Mouse (Mus musculus): Measurements from ENCODE around the gene Fahd1. TPM values are rescaled to one million over a fixed set of nuclear protein-coding genes. Genes with fewer than 3 reads are reported as not detected.

Fahd1 gene
- polyA plus RNA-seq, 2 experiments, result 14.8 to 16.5 TPM

- H3K4me1 ChIP-seq (ENCODE audit: control insufficient read depth, insufficient read depth, low read length), result no peaks in the 10 kb centered on the region
- ATAC-seq (ENCODE audit: low FRiP score, low read depth), result no peak
Observed at GRCm38 (mm10) chr17:24812215-24812614, 37.9 kb downstream of the Fahd1 start.

GRCm38 (mm10) chr17:24811211-24811610 lies 39.0 kb downstream of the Fahd1 start:
- TF ChIP-seq POLR2A (IDR thresholded peaks at IDR 0.05; ENCODE audit: borderline replicate concordance, extremely low read depth, insufficient read depth, insufficient read length), result no peak
- no peak for DNase-seq (ENCODE audit: low spot score)
- H3K4me3 ChIP-seq (replicated peaks; ENCODE audit: low read length), result no peak overlapping the region
- H3K27ac ChIP-seq (replicated peaks; ENCODE audit: low read depth, low read length), result no peak overlapping the region
- no peaks in the 10 kb centered on the region for H3K4me1 ChIP-seq (ENCODE audit: control insufficient read depth, insufficient read depth, low read length)
- H3K36me3 ChIP-seq (ENCODE audit: control insufficient read depth, insufficient read depth, low read length), result no peaks in the 10 kb centered on the region
- 76% methylated on average over 3 of the region's 3 CpGs for WGBS
- no peak for ATAC-seq (ENCODE audit: low FRiP score, low read depth)
- no peak overlapping the region for H3K9ac ChIP-seq (ENCODE audit: low read depth, low read length, severe bottlenecking)
- no peak overlapping the region for H3K4me2 ChIP-seq (replicated peaks; ENCODE audit: low read depth, low read length, severe bottlenecking)
- H3K9me3 ChIP-seq (ENCODE audit: control insufficient read depth, low read length), result no peaks in the 10 kb centered on the region
- no peaks in the 10 kb centered on the region for H3K27me3 ChIP-seq (ENCODE audit: control insufficient read depth, insufficient read depth, low read length)

More at GRCm38 (mm10) chr17:24812215-24812614, 37.9 kb downstream of the Fahd1 start:
- Histone ChIP-seq H3K4me3 (replicated peaks; ENCODE audit: low read length) (no peak overlapping the region), H3K27me3 (ENCODE audit: control insufficient read depth, insufficient read depth, low read length) (no peaks in the 10 kb centered on the region), H3K9ac (ENCODE audit: low read depth, low read length, severe bottlenecking) (no peak overlapping the region), H3K4me2 (replicated peaks; ENCODE audit: low read depth, low read length, severe bottlenecking) (no peak overlapping the region), H3K9me3 (ENCODE audit: control insufficient read depth, low read length) (no peaks in the 10 kb centered on the region), H3K27ac (replicated peaks; ENCODE audit: low read depth, low read length) (no peak overlapping the region), H3K36me3 (ENCODE audit: control insufficient read depth, insufficient read depth, low read length) (no peaks in the 10 kb centered on the region)
- no peak for DNase-seq (ENCODE audit: low spot score)
- TF ChIP-seq POLR2A (IDR thresholded peaks at IDR 0.05; ENCODE audit: borderline replicate concordance, extremely low read depth, insufficient read depth, insufficient read length), result no peak
- WGBS, result 29% methylated on average over 2 of the region's 2 CpGs

GRCm38 (mm10) chr17:24803952-24804951 lies 45.9 kb downstream of the Fahd1 start, which contains the start of gene Meiob:
TSS of gene Meiob (plus strand) at chr17:24804289.
- no peak for TF ChIP-seq POLR2A (IDR thresholded peaks at IDR 0.05; ENCODE audit: borderline replicate concordance, extremely low read depth, insufficient read depth, insufficient read length)
- H3K4me2 ChIP-seq (replicated peaks; ENCODE audit: low read depth, low read length, severe bottlenecking), result peak within 1 kb of the TSS; percentile 85
- peak within 1 kb of the TSS; percentile 67 for H3K9ac ChIP-seq (ENCODE audit: low read depth, low read length, severe bottlenecking)
- no peaks in the 10 kb centered on the region for H3K36me3 ChIP-seq (ENCODE audit: control insufficient read depth, insufficient read depth, low read length)
- H3K27ac ChIP-seq (replicated peaks; ENCODE audit: low read depth, low read length), result no peak within 1 kb of the TSS
- peak within 1 kb of the TSS; percentile 67 for H3K4me3 ChIP-seq (replicated peaks; ENCODE audit: low read length)
- H3K9me3 ChIP-seq (ENCODE audit: control insufficient read depth, low read length), result no peaks in the 10 kb centered on the region
- ATAC-seq (ENCODE audit: low FRiP score, low read depth), result peak; percentile 93
- no peaks in the 10 kb centered on the region for H3K4me1 ChIP-seq (ENCODE audit: control insufficient read depth, insufficient read depth, low read length)
- WGBS, result 1% methylated on average over 39 of the region's 71 CpGs
- peak; percentile 74 for DNase-seq (ENCODE audit: low spot score)
- peaks cover 12% of the 10 kb centered on the region for H3K27me3 ChIP-seq (ENCODE audit: control insufficient read depth, insufficient read depth, low read length)

- DNase-seq (ENCODE audit: low spot score), result no peak
Observed at GRCm38 (mm10) chr17:24800524-24800923, 49.6 kb downstream of the Fahd1 start.

GRCm38 (mm10) chr17:24799476-24799875 lies 50.7 kb downstream of the Fahd1 start:
- no peak for ATAC-seq (ENCODE audit: low FRiP score, low read depth)
- no peak overlapping the region for H3K9ac ChIP-seq (ENCODE audit: low read depth, low read length, severe bottlenecking)
- no peak overlapping the region for H3K4me3 ChIP-seq (replicated peaks; ENCODE audit: low read length)
- no peak for TF ChIP-seq POLR2A (IDR thresholded peaks at IDR 0.05; ENCODE audit: borderline replicate concordance, extremely low read depth, insufficient read depth, insufficient read length)
- no peaks in the 10 kb centered on the region for H3K4me1 ChIP-seq (ENCODE audit: control insufficient read depth, insufficient read depth, low read length)
- no peak for DNase-seq (ENCODE audit: low spot score)
- no peaks in the 10 kb centered on the region for H3K36me3 ChIP-seq (ENCODE audit: control insufficient read depth, insufficient read depth, low read length)
- no peaks in the 10 kb centered on the region for H3K9me3 ChIP-seq (ENCODE audit: control insufficient read depth, low read length)
- peaks cover 4% of the 10 kb centered on the region for H3K27me3 ChIP-seq (ENCODE audit: control insufficient read depth, insufficient read depth, low read length)
- no peak overlapping the region for H3K27ac ChIP-seq (replicated peaks; ENCODE audit: low read depth, low read length)
- H3K4me2 ChIP-seq (replicated peaks; ENCODE audit: low read depth, low read length, severe bottlenecking), result no peak overlapping the region
- 89% methylated on average over 4 of the region's 4 CpGs for WGBS

More at GRCm38 (mm10) chr17:24800524-24800923, 49.6 kb downstream of the Fahd1 start:
- WGBS, result 42% methylated on average over 3 of the region's 3 CpGs
- H3K9ac ChIP-seq (ENCODE audit: low read depth, low read length, severe bottlenecking), result no peak overlapping the region
- no peaks in the 10 kb centered on the region for H3K4me1 ChIP-seq (ENCODE audit: control insufficient read depth, insufficient read depth, low read length)
- ATAC-seq (ENCODE audit: low FRiP score, low read depth), result no peak
- TF ChIP-seq POLR2A (IDR thresholded peaks at IDR 0.05; ENCODE audit: borderline replicate concordance, extremely low read depth, insufficient read depth, insufficient read length), result no peak
- no peak overlapping the region for H3K27ac ChIP-seq (replicated peaks; ENCODE audit: low read depth, low read length)
- H3K9me3 ChIP-seq (ENCODE audit: control insufficient read depth, low read length), result no peaks in the 10 kb centered on the region
- H3K36me3 ChIP-seq (ENCODE audit: control insufficient read depth, insufficient read depth, low read length), result no peaks in the 10 kb centered on the region
- peaks cover 12% of the 10 kb centered on the region for H3K27me3 ChIP-seq (ENCODE audit: control insufficient read depth, insufficient read depth, low read length)
- H3K4me2 ChIP-seq (replicated peaks; ENCODE audit: low read depth, low read length, severe bottlenecking), result no peak overlapping the region
- no peak overlapping the region for H3K4me3 ChIP-seq (replicated peaks; ENCODE audit: low read length)

Other genes with a start within 250 kb of the Fahd1 start
- 162 and 199 TPM in 2 replicates for gene Tsc2, start 217.7 kb downstream of the Fahd1 start, polyA plus RNA-seq (2012; rRNA removed)
- gene Tsc2, start 217.7 kb downstream of the Fahd1 start, polyA plus RNA-seq (2014; fragmentation: Nextera tagmentation; extraction: Ambion mirVana), result 62.9 and 70.6 TPM in 2 replicates
- gene Nthl1, start 217.7 kb downstream of the Fahd1 start, polyA plus RNA-seq (2012; rRNA removed), result 28.5 and 30.0 TPM in 2 replicates
- 17.8 and 21.5 TPM in 2 replicates for gene Nthl1, start 217.7 kb downstream of the Fahd1 start, polyA plus RNA-seq (2014; fragmentation: Nextera tagmentation; extraction: Ambion mirVana)
- 56.2 and 65.0 TPM in 2 replicates for gene Slc9a3r2, start 200.0 kb downstream of the Fahd1 start, polyA plus RNA-seq (2012; rRNA removed)
- 60.1 and 71.5 TPM in 2 replicates for gene Slc9a3r2, start 200.0 kb downstream of the Fahd1 start, polyA plus RNA-seq (2014; fragmentation: Nextera tagmentation; extraction: Ambion mirVana)
- gene Npw, start 191.9 kb downstream of the Fahd1 start, polyA plus RNA-seq (2012; rRNA removed), result 0.47 and 0.58 TPM in 2 replicates
- 0.33 and 0.41 TPM in 2 replicates for gene Npw, start 191.9 kb downstream of the Fahd1 start, polyA plus RNA-seq (2014; fragmentation: Nextera tagmentation; extraction: Ambion mirVana)
- 91.4 and 112 TPM in 2 replicates for gene Zfp598, start 180.7 kb downstream of the Fahd1 start, polyA plus RNA-seq (2012; rRNA removed)
- gene Zfp598, start 180.7 kb downstream of the Fahd1 start, polyA plus RNA-seq (2014; fragmentation: Nextera tagmentation; extraction: Ambion mirVana), result 29.9 and 31.8 TPM in 2 replicates
- gene Syngr3, start 160.4 kb downstream of the Fahd1 start, polyA plus RNA-seq (2012; rRNA removed), result 2.6 and 3.0 TPM in 2 replicates
- 3.1 and 4.9 TPM in 2 replicates for gene Syngr3, start 160.4 kb downstream of the Fahd1 start, polyA plus RNA-seq (2014; fragmentation: Nextera tagmentation; extraction: Ambion mirVana)
- 27.3 and 34.2 TPM in 2 replicates for gene Gfer, start 154.2 kb downstream of the Fahd1 start, polyA plus RNA-seq (2012; rRNA removed)
- gene Gfer, start 154.2 kb downstream of the Fahd1 start, polyA plus RNA-seq (2014; fragmentation: Nextera tagmentation; extraction: Ambion mirVana), result 38.6 and 39.5 TPM in 2 replicates
- gene Noxo1, start 154.1 kb downstream of the Fahd1 start, polyA plus RNA-seq (2012; rRNA removed), result 9.2 and 11.9 TPM in 2 replicates
- 3.8 and 4.5 TPM in 2 replicates for gene Noxo1, start 154.1 kb downstream of the Fahd1 start, polyA plus RNA-seq (2014; fragmentation: Nextera tagmentation; extraction: Ambion mirVana)
- 62.1 and 72.1 TPM in 2 replicates for gene Tbl3, start 142.7 kb downstream of the Fahd1 start, polyA plus RNA-seq (2012; rRNA removed)
- 62.8 and 73.9 TPM in 2 replicates for gene Tbl3, start 142.7 kb downstream of the Fahd1 start, polyA plus RNA-seq (2014; fragmentation: Nextera tagmentation; extraction: Ambion mirVana)
- 0.85 and 0.98 TPM in 2 replicates for gene Rnf151, start 132.3 kb downstream of the Fahd1 start, polyA plus RNA-seq (2012; rRNA removed)
- gene Rnf151, start 132.3 kb downstream of the Fahd1 start, polyA plus RNA-seq (2014; fragmentation: Nextera tagmentation; extraction: Ambion mirVana), result 0.19 and 0.40 TPM in 2 replicates
- 2,709 and 3,185 TPM in 2 replicates for gene Rps2, start 132.2 kb downstream of the Fahd1 start, polyA plus RNA-seq (2012; rRNA removed)
- gene Rps2, start 132.2 kb downstream of the Fahd1 start, polyA plus RNA-seq (2014; fragmentation: Nextera tagmentation; extraction: Ambion mirVana), result 1,651 and 1,722 TPM in 2 replicates
- 178 and 192 TPM in 2 replicates for gene Ndufb10, start 125.9 kb downstream of the Fahd1 start, polyA plus RNA-seq (2012; rRNA removed)
- 235 and 237 TPM in 2 replicates for gene Ndufb10, start 125.9 kb downstream of the Fahd1 start, polyA plus RNA-seq (2014; fragmentation: Nextera tagmentation; extraction: Ambion mirVana)
- gene Rpl3l, start 122.5 kb downstream of the Fahd1 start, polyA plus RNA-seq (2012; rRNA removed), result not detected in 2 replicates
- gene Rpl3l, start 122.5 kb downstream of the Fahd1 start, polyA plus RNA-seq (2014; fragmentation: Nextera tagmentation; extraction: Ambion mirVana), result 0.19 TPM in 1 of 2 replicates, not detected in the other
- gene Msrb1, start 113.7 kb downstream of the Fahd1 start, polyA plus RNA-seq (2012; rRNA removed), result 36.2 and 44.1 TPM in 2 replicates
- 29.8 and 29.9 TPM in 2 replicates for gene Msrb1, start 113.7 kb downstream of the Fahd1 start, polyA plus RNA-seq (2014; fragmentation: Nextera tagmentation; extraction: Ambion mirVana)
- 5.3 and 8.7 TPM in 2 replicates for gene Hs3st6, start 97.4 kb downstream of the Fahd1 start, polyA plus RNA-seq (2012; rRNA removed)
- gene Hs3st6, start 97.4 kb downstream of the Fahd1 start, polyA plus RNA-seq (2014; fragmentation: Nextera tagmentation; extraction: Ambion mirVana), result 4.9 and 5.6 TPM in 2 replicates
- gene Meiob, start 46.1 kb downstream of the Fahd1 start, polyA plus RNA-seq (2012; rRNA removed), result not detected in 2 replicates
- gene Meiob, start 46.1 kb downstream of the Fahd1 start, polyA plus RNA-seq (2014; fragmentation: Nextera tagmentation; extraction: Ambion mirVana), result not detected in 2 replicates
- 23.9 and 25.7 TPM in 2 replicates for gene Hagh, start 10.2 kb downstream of the Fahd1 start, polyA plus RNA-seq (2012; rRNA removed)
- gene Hagh, start 10.2 kb downstream of the Fahd1 start, polyA plus RNA-seq (2014; fragmentation: Nextera tagmentation; extraction: Ambion mirVana), result 29.4 and 35.4 TPM in 2 replicates
- 0.10 and 0.24 TPM in 2 replicates for gene Igfals, start 15.6 kb upstream of the Fahd1 start, polyA plus RNA-seq (2012; rRNA removed)
- 0.08 and 0.18 TPM in 2 replicates for gene Igfals, start 15.6 kb upstream of the Fahd1 start, polyA plus RNA-seq (2014; fragmentation: Nextera tagmentation; extraction: Ambion mirVana)
- 27.4 and 31.2 TPM in 2 replicates for gene Nubp2, start 36.0 kb upstream of the Fahd1 start, polyA plus RNA-seq (2012; rRNA removed)
- 54.0 and 55.5 TPM in 2 replicates for gene Nubp2, start 36.0 kb upstream of the Fahd1 start, polyA plus RNA-seq (2014; fragmentation: Nextera tagmentation; extraction: Ambion mirVana)
- 49.6 and 53.4 TPM in 2 replicates for gene Spsb3, start 36.3 kb upstream of the Fahd1 start, polyA plus RNA-seq (2012; rRNA removed)
- gene Spsb3, start 36.3 kb upstream of the Fahd1 start, polyA plus RNA-seq (2014; fragmentation: Nextera tagmentation; extraction: Ambion mirVana), result 39.4 and 40.8 TPM in 2 replicates
- 39.1 and 43.9 TPM in 2 replicates for gene Eme2, start 44.7 kb upstream of the Fahd1 start, polyA plus RNA-seq (2012; rRNA removed)
- 28.7 and 28.9 TPM in 2 replicates for gene Eme2, start 44.7 kb upstream of the Fahd1 start, polyA plus RNA-seq (2014; fragmentation: Nextera tagmentation; extraction: Ambion mirVana)
- 101 and 121 TPM in 2 replicates for gene Mrps34, start 44.8 kb upstream of the Fahd1 start, polyA plus RNA-seq (2012; rRNA removed)
- gene Mrps34, start 44.8 kb upstream of the Fahd1 start, polyA plus RNA-seq (2014; fragmentation: Nextera tagmentation; extraction: Ambion mirVana), result 82.1 and 82.7 TPM in 2 replicates
- gene Nme3, start 46.1 kb upstream of the Fahd1 start, polyA plus RNA-seq (2012; rRNA removed), result 30.3 and 36.5 TPM in 2 replicates
- 47.6 and 48.4 TPM in 2 replicates for gene Nme3, start 46.1 kb upstream of the Fahd1 start, polyA plus RNA-seq (2014; fragmentation: Nextera tagmentation; extraction: Ambion mirVana)
- gene Mapk8ip3, start 86.6 kb upstream of the Fahd1 start, polyA plus RNA-seq (2012; rRNA removed), result 186 and 210 TPM in 2 replicates
- gene Mapk8ip3, start 86.6 kb upstream of the Fahd1 start, polyA plus RNA-seq (2014; fragmentation: Nextera tagmentation; extraction: Ambion mirVana), result 41.4 and 46.4 TPM in 2 replicates
- gene Jpt2, start 110.3 kb upstream of the Fahd1 start, polyA plus RNA-seq (2012; rRNA removed), result 85.4 and 89.6 TPM in 2 replicates
- gene Jpt2, start 110.3 kb upstream of the Fahd1 start, polyA plus RNA-seq (2014; fragmentation: Nextera tagmentation; extraction: Ambion mirVana), result 98.7 and 99.0 TPM in 2 replicates
- gene Cramp1l, start 165.4 kb upstream of the Fahd1 start, polyA plus RNA-seq (2012; rRNA removed), result 33.5 and 41.9 TPM in 2 replicates
- 8.1 and 10.0 TPM in 2 replicates for gene Cramp1l, start 165.4 kb upstream of the Fahd1 start, polyA plus RNA-seq (2014; fragmentation: Nextera tagmentation; extraction: Ambion mirVana)
- gene Ift140, start 165.7 kb upstream of the Fahd1 start, polyA plus RNA-seq (2012; rRNA removed), result 18.5 and 20.4 TPM in 2 replicates
- gene Ift140, start 165.7 kb upstream of the Fahd1 start, polyA plus RNA-seq (2014; fragmentation: Nextera tagmentation; extraction: Ambion mirVana), result 15.3 and 16.4 TPM in 2 replicates
- 12.1 and 18.1 TPM in 2 replicates for gene Tmem204, start 233.2 kb upstream of the Fahd1 start, polyA plus RNA-seq (2012; rRNA removed)
- gene Tmem204, start 233.2 kb upstream of the Fahd1 start, polyA plus RNA-seq (2014; fragmentation: Nextera tagmentation; extraction: Ambion mirVana), result 17.3 and 18.5 TPM in 2 replicates